Mouse (Mus musculus): ENCODE data around the gene Lrrk2. TPM values are rescaled to one million over a fixed set of nuclear protein-coding genes. Genes with fewer than 3 reads are reported as not detected.

Gene Lrrk2
- polyA plus RNA-seq (2014; fragmentation: Illumina TruSeq; extraction: RNeasy Lipid Tissue Mini Kit (QIAGEN cat#74804); ENCODE audit: low read depth, low replicate concordance), result 294 TPM

DNA sequence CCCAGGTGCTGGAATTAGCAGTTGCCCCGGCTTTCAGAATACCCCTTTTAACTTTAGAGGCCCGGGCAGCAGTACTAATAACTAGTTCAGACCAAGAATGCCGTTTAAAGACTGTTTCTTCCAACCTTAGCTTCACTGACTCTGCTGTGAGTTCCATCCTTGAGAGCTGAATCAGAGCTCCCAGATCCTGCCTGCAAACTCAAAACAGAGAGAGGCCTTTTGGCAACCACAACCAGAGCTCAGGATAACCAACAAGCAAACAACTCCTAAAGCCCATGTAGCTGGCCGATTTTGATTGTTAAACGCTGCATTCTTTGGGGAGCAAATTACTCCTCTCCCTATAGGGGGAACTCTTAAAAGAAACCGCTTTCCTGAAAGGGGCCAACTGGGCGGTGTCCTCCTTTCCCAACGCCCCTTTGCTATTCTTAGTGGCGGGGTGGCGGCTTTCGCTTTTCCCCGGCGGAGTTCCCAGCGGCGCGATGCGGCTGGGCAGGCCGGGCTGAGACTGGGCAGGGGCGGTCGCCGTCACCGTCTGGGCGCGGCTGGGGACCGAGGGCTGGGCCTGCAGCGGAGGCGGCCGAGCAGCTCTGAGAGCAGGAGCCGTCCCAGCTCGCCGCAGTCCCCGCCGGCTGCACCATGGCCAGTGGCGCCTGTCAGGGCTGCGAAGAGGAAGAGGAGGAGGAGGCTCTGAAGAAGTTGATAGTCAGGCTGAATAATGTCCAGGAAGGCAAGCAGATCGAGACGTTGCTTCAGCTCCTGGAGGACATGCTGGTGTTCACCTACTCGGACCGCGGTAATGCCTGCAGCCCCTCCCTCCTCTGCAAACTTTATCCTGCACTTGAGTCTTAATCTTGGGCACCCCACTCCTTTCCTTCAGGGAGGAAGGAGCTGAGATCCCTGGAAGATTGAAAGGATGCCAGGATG is at the start of gene Lrrk2:
Gene Lrrk2 (plus strand): TSS at position 531 of the 924 bp plus-strand sequence.

DNA sequence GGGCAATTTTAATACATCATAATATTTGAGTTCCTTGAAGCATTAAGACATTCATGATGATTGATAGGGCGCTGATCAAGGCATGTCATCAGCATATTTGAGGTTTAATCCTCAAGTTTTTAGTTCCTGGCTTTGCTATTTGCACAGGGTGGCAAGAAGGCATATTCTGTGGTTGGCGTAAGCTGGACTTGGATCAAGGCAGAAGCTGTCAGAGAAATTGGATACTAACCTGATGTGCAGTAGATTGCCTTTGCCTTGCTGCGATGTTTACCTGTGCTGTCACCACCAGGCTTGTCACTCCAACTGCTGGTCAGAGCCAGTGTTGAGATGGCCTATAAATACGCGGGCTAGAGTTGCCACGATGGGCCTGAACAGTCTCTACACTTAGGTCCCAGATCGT is 165.0 kb downstream of the Lrrk2 start, which contains the start of gene Smgc:
Gene Smgc (plus strand): TSS at position 301 of the 400 bp plus-strand sequence.

Other genes with a start within 250 kb of the Lrrk2 start
- gene Slc2a13, start 99.9 kb upstream of the Lrrk2 start, polyA plus RNA-seq (2014; fragmentation: Illumina TruSeq; extraction: RNeasy Lipid Tissue Mini Kit (QIAGEN cat#74804); ENCODE audit: low read depth, low replicate concordance), result 10.6 TPM
- gene Smgc, start 165.1 kb downstream of the Lrrk2 start, polyA plus RNA-seq (2014; fragmentation: Illumina TruSeq; extraction: RNeasy Lipid Tissue Mini Kit (QIAGEN cat#74804); ENCODE audit: low read depth, low replicate concordance), result not detected